Comparison of ENCODE assay signal across 9 mouse cellular contexts in genomic region chr9:116375658-116376357, GRCm38 (mm10).
A peak's percentile ranks its signal among the peaks of the same experiment; 100 is the strongest.
DNase-seq lines count a peak whose midpoint lies in the region; ATAC-seq and TF ChIP-seq lines count a peak whose summit lies in the region.
"Had no signal": no experiment of that assay in that cellular context is flagged by ENCODE, and none has a peak within 500 bp of the region (broad histone marks: within the 10 kb centered on the region; RNA-seq: fewer than 3 reads in every experiment).

No protein-coding gene starts in this region.

- intact Hi-C loops in gastrocnemius, postnatal 14 days (cut with DNase I; ENCODE audit: low total_unique reads) = no loop called here

- no peak for TF ChIP-seq CTCF in liver, postnatal 0 days (IDR thresholded peaks at IDR 0.05; ENCODE audit: low read depth)

- 73% methylated on average over 12 of the region's 12 CpGs for WGBS in kidney, embryonic 14.5 days
- 64% methylated on average over 12 of the region's 12 CpGs for WGBS in liver, postnatal 0 days (ENCODE audit: insufficient replicate concordance)

- H3K4me1 ChIP-seq in kidney, embryonic 14.5 days (ENCODE audit: control insufficient read depth, insufficient read depth, low read length) = no peaks in the 10 kb centered on the region
- no peaks in the 10 kb centered on the region for H3K4me1 ChIP-seq in liver, postnatal 0 days (ENCODE audit: insufficient read depth)
- H3K4me1 ChIP-seq: midbrain, embryonic 12.5 days had no signal

- H3K27ac ChIP-seq in kidney, embryonic 14.5 days (ENCODE audit: low read depth, low read length) = no peak overlapping the region
- H3K27ac ChIP-seq in liver, postnatal 0 days (ENCODE audit: low read depth) = peak overlapping the region; percentile 24; the same call in 1 of the 2 replicates
- H3K27ac ChIP-seq: midbrain, embryonic 12.5 days had no signal

- no peak overlapping the region for H3K4me2 ChIP-seq in kidney, embryonic 14.5 days (replicated peaks; ENCODE audit: low read depth, low read length)
- no peak overlapping the region for H3K4me2 ChIP-seq in liver, postnatal 0 days (ENCODE audit: low read depth, low read length)
- H3K4me2 ChIP-seq: midbrain, embryonic 12.5 days had no signal

- H3K36me3 ChIP-seq in kidney, embryonic 14.5 days (ENCODE audit: control insufficient read depth, insufficient read depth, low read length) = no peaks in the 10 kb centered on the region
- no peaks in the 10 kb centered on the region for H3K36me3 ChIP-seq in liver, postnatal 0 days (replicated peaks; ENCODE audit: insufficient read depth, low read length)
- H3K36me3 ChIP-seq: midbrain, embryonic 12.5 days had no signal

- no peak for TF ChIP-seq EP300 in liver, postnatal 0 days (IDR thresholded peaks at IDR 0.05; ENCODE audit: low read depth)

- H3K4me3 ChIP-seq in kidney, embryonic 14.5 days (ENCODE audit: low read length) = no peak overlapping the region
- H3K4me3 ChIP-seq in liver, postnatal 0 days (ENCODE audit: low read depth, low read length) = no peak overlapping the region
- H3K4me3 ChIP-seq: midbrain, embryonic 12.5 days had no signal

- H3K9me3 ChIP-seq in kidney, embryonic 14.5 days (ENCODE audit: control insufficient read depth, low read length) = no peaks in the 10 kb centered on the region
- no peaks in the 10 kb centered on the region for H3K9me3 ChIP-seq in liver, postnatal 0 days (ENCODE audit: low read length)
- H3K9me3 ChIP-seq: midbrain, embryonic 12.5 days had no signal

- no peaks in the 10 kb centered on the region for H3K27me3 ChIP-seq in kidney, embryonic 14.5 days (ENCODE audit: control insufficient read depth, insufficient read depth, low read length)
- no peaks in the 10 kb centered on the region for H3K27me3 ChIP-seq in liver, postnatal 0 days (ENCODE audit: insufficient read depth, low read length)
- H3K27me3 ChIP-seq: midbrain, embryonic 12.5 days had no signal

- DNase-seq in kidney, adult 11 months = peak; percentile 57
- peak; percentile 5 to 8 for DNase-seq in cerebellum, adult 18-20 months
- DNase-seq in gastrocnemius, postnatal 14 days = peak; percentile 90
- DNase-seq in kidney, postnatal 25 days = peak; percentile 77 to 84
- peak; percentile 56 for DNase-seq in liver, postnatal 0 days
- peak; percentile 64 for DNase-seq in ovary, postnatal 36 days (ENCODE audit: low spot score)
- no peak for DNase-seq in thymus, postnatal 4 days

- H3K9ac ChIP-seq in kidney, embryonic 14.5 days (ENCODE audit: low read depth, low read length) = no peak overlapping the region
- H3K9ac ChIP-seq in liver, postnatal 0 days (replicated peaks) = no peak overlapping the region
- H3K9ac ChIP-seq: midbrain, embryonic 12.5 days had no signal

- ATAC-seq in kidney, embryonic 14.5 days (ENCODE audit: low FRiP score, low TSS enrichment) = no peak
- ATAC-seq in liver, postnatal 0 days = peak; percentile 57
